Mouse (Mus musculus) Muller cell, postnatal 12 days (primary cell): ENCODE data around the gene Elof1.

Experiments used
- DNase-seq: peaks from one replicate; pipeline ENCODE4 v3.0.0-alpha.2; 2015; ENCODE audit errors: inconsistent ontology term

Gene Elof1

DNA sequence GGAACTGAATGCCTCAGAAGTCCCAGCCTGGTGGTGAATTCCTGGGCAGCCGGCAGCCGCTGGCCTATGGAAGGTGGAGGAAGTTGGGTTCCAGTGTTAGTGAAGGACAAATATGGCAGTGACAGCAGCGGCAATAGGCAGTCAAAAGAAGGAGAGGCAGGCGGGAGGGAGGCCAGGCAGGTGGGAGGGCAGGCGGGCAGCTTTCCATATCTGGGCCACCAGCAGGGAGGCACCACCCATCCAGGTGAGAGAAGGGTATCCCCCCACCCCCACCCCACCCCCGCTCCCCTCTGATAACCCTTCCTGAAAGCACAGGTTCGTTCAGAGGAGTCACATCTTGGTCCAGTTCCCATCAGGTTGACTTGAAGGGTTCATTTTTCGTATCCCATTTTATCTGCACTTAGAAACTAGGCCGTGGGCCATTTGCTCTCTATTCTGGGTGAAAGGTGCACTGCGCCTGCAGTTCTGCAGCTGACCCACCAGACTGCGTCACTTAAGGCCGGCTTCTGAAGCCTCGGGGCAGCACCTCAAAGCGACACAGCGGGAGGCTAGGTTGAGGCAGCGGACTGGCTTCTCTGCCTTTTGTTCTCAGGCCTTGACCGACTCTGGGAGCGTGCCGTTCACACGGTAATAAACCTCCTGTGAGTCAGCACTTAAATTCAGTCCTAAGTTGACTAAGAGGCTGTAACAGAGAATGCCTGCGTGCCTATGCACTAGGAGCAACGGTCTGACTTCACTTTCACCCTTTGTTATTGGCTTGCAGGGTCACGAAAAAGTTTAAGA is 20.0 kb upstream of the Elof1 start:
- peak; percentile 73 for DNase-seq

DNA sequence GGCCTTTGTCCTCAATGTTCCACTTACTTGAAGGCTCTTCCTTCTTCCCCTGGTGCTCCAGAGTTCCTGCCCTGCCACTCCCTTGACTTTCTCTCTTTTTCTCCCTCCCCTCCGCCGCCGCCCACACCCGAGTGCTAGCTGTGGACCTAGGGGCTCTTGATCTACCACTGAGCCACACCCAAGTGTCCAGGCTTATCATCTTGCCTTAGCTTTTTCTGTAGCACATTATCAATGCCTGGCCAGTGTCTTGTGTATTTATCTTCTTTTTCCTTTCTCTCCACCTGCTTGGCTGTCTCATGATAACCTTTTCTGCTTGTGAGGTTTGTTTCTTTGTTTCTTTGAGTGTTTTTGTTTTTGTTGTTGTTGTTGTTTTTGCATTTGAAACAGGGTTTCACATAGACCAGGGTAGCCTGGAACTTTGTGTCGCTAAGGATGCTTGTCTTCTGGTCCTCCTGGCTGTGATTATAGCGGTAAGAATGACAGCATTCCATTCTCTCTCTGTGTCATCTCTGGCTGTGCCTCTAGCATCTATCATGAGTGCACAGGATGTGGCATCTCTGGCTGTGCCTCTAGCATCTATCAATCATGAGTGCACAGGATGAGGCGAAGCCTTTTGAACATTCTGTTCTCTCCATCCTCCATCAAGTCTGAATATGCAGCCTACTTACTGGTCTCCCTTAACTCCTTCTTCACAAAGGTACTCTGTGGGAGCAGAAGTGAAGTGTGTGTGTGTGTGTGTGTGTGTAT is 18.8 kb upstream of the Elof1 start, which contains the start of gene Acp5:
Acp5 (minus strand) TSS at position 68 of the 747 bp plus-strand sequence.
- no peak for DNase-seq

DNA sequence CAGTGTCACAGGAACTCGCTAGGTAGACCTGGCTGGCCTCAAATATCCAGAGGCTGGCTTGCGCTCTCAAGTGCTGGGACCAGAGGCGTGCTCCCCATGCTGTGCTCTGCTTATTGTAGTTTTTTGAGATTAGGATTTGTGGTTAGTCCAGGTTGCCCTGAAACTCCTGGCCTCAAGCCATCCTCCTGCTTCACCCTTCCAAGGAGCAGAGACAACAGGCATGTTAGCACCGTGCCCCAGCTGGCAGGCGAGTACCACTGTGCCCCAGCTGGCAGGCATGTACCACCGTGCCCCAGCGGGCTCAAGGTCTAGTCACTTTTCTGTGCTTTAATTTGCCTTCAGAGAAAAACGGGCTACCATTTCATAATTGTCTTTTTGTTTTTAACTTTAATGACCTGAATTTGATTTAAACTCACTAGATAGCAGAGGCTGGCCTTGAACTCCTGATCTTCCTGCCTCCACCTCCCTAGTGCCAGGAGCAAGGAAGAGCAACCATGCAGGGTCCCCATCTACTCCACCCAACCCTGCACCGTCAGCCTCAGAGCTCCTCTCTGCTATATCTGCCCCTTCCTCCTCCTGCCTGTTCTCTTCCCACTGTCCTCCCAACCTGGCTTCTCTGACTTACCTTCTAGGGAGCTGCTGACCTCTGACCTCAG is 18.1 kb upstream of the Elof1 start:
- no peak for DNase-seq

DNA sequence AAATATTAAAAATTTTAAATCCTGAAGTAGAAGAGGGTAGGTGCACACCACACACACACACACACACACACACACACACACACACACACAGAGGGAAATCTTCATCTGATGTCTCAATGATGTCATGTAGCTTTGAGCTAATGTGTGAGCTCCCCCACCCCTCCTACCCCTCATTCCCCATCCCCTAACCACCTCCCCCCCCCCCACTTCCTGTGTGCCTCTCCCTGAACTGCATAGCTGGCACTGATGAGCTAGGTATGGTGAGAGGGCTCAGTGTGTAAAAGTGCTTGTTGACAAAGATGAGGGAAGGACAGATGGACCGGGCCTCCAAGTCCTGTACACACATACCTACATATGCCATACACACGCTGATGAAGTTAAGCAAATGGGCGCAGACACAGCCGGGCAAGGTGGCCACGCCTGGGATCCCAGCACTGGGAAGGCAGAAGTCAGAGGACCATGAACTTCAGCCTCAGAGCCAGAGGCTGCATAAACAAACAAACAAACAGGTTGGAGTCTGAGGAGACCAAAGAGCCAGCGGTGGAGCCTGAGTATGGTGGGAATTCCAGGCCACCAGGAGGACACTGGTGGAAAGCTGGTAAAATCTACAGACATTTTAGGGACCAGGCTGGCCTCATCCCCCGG is 17.4 kb upstream of the Elof1 start:
- DNase-seq, result no peak

DNA sequence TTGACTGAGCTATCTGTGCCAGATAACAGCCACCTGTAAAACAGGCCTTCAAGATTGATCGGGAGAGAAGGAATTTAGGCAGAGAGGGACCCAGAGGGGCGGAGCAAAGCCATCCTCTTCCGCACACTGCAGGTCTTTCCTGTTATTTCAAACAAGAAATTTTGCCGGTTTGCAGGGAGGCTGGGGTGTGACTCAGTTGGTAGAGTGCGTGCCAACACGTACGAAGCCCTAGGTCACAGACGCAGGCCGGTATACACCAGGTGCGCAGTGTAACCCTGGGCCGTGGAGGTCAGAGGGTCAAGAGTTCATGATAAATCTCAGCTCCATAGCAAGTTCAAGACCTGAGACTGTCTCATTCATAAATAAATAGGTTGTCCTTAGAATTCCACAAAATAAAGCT is 15.2 kb upstream of the Elof1 start:
- no peak for DNase-seq

DNA sequence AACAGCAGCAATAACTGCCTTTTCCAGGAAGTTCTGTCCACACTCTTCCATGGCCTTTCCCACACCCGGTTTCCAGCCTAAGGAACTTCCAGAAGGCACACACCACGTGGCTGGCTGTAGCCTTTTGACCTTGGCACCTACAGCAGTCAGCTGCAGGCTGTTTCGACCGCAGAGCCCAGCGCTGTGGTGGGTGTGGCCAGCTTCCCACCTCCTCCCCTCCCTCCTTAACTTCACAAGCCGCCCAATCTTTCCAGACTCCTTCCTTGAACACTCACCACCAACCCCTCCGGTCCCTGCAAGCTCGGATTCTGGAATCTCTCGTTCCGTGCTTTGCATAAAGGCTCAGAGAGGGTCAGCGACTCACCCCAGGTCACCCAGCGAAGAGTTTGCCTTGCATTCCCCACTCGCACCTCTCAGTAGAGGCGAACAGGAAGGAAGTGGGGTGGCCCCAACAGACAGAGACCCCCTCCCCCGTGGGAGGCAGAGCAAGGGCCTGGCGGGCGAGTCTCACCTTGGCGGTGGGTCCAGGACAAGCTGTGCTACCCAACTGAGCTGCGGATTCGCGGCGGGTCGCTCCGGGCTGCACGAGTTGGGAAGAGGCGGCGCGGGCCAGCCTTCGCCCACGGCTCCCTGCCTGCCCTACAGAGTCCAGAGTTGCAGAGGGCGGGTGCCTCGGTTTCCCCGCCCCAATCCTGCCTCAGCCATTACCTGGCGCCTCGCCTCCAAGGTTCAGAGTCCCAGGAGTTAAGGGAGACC is 14.4 kb upstream of the Elof1 start:
- DNase-seq, result peak; percentile 9

DNA sequence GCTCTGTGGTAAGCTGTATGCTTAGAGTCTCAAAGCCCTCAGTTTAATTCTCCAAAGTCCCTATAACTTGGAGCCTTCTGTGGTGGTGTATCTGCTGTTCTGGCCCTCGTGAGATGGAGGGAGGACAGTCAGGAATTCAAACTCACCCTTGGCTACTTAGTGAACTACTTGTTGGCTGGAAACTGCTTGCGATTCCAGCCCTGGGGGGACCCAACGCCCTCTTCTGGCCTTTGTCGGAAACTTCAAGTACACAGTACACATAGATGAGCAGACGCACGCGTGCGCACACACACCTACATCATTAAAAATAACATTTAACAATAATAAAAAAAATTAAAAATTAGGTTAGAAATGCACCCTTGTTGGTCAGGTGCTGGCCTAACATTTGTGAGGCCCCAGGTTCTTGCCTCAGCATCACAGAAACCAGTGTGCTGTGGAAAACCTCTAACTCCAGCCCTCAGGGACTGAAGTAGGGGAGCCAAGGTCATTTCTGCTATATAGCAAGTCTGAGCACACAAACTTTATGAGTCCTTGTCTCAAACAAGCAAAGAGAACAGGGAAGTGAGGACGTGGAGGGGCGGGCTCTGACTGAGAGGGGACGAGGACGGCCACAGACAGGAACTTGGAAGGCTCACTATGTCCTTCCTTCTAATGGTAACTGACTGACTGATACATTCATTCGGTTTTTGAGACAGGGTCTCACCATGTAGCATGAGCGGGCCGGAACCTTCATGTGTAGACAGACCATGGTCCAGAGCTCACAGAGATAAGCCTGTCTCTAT is 8.5 kb upstream of the Elof1 start:
- DNase-seq, result no peak

DNA sequence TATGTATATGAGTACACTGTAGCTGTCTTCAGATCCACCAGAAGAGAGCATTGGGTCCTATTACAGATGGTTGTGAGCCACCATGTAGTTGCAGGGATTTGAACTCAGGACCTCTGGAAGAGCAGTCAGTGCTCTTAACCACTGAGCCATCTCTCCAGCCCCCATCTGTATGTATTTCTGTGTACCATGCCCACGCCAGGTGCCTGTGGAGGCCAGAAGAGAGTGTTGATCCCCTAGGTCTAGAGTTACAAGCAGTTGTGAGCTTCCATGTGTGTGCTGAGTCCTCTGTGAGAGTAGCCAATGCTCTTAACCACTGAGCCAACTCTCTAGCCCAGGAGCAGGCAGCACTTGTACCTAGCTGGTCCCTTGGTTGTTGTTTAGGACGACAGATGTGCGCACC is 7.2 kb upstream of the Elof1 start:
- DNase-seq, result no peak

DNA sequence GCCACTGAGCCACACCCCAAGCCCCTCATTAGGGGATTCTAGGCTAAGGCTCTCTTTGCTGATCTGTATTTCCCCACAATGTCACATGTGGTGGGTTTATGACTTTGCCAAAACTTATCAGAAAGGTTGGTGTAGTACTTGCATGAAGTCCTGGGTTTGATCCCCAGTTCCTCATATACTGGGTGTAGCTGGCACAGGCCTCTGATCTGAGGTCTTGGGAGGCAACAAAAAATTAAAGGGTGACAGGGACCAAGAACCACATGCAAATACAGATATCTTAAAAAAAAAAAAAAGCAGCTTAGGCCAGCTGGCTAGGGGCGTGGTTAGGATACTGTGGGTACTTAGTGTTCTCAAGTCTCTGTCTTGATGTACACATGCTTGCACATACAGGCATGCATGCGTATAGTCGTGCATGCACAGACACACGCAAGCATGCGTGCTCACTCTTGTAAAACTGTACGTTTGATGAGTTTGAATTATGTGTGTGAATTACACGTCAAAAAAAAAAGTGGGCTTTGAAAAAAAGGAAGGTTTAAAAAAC is 6.2 kb upstream of the Elof1 start:
- no peak for DNase-seq

DNA sequence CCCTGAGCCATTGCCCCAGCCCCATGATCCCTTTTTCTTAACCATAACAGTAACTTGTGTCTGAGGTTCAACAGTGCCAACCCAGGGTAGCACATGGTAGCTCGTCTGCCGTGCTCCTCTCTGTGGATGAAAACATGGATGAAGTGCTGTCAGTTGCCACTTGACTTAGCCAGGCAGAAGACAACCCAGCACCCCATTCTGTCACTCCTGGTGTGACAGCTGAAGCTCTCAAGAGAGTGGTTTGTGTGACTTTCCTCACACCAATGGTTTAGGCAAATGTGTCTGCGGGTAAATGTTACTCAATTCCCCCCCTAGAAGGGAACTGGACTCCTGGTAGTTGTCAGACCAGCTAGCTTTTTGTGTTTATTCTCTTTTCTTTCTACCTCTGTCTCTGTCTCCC is 5.0 kb upstream of the Elof1 start:
- DNase-seq, result no peak

DNA sequence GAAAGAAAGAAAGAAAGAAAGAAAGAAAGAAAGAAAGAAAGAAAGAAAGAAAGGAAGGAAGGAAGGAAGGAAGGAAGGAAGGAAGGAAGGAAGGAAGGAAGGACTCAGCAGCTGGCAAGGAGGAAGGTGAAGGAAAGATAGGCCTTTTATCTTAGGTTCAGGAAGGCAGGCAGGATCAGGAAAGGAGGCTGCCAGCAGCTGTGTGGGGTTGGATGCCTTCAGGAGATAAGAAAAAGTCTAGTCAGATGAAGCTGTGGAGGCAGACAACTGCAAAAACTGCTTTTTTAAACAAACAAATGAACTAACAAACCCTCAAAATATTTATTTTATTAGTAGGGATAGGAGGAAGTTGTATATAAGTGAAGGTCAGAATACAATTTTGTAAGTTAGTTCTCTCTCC is 4.6 kb upstream of the Elof1 start:
- DNase-seq, result no peak

DNA sequence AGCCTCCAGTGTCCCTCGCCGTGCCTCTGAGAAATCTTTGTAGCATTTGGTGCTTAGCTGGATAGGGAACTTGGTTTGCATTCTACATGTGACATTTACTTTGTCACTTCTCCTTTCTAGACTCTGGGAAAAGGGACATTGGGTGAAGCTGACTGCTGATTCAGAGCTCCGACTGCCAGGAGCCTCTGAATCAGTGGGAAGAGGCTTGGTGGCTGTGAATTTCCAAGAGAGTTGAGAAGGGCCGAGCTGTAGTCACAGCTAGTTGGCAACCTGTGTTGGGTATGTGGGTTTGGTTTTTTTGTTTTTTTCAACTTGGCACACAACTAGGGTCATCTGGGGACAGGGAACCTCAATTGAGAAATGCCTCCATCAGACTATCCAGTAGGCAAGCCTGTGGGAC is 2.6 kb upstream of the Elof1 start:
- peak; percentile 13 for DNase-seq

DNA sequence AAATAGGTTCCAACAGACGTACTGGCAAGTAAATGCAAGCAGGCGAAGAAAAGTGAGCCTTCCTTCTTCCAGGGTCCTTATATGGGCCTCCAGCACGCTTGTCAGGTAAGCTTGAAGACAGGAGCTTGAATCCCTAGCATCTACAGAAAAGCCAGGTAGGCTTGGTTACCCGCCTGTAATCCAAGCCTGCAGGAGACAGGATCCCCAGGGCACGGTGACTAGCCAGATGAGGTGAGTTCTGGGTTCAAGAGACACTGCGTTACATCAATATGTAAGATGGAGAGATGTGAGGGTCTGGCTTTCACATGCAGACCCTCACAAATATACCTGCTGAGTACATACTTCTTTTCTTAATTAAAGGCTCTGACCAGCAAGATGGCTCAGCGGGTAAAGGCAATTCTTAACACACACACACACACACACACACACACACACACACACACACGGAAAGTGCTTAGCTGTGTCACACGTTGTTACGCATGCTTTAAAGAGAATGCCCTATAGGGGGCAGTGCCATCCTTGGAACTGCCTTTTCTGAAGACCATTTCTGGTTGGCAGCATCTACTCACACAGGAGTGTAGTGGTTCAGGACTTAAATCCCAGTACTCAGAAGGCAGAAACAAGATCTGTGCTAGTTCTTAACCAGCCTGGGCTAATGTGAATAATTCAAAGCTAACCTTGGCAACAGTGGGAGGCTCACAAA is 933 bp upstream of the Elof1 start:
- DNase-seq, result peak; percentile 29

DNA sequence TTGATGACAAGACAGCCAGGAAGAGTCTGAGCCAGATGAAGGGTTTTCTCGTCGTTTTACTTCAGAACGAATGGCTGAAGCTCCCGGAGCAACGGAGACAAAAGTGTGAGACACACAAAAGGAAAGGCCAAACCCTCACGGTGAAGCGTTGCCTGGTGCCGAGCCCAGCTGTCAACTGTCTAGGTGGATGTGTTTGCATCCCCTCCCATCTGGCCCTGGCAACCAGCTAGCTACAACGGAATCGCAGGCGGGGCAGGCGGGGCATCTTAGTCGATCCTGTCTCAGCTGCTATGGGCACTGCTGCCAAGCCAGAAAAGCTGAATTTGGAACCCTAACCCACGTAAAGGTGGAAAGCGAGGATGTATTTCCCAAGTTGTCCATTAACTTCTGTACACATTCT is 886 bp downstream of the Elof1 start:
- peak; percentile 34 for DNase-seq

DNA sequence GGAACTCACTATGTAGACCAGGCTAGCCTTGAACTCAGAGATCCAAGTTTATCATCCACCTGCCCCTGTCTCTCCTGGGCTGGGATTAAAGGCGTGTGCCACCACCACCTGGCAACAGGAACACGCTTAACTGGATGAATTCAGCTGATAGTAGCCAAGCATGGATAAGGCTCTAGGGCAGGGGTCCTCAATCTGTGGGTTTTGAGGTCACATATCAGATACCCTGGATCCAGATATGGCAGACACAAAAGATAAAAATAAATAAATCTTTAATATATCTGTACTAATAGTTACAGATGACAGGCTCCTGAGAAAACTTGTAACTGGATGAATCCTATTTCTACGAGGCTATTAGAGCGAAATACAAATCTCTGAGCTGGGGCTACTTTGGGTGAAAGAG is 1.3 kb downstream of the Elof1 start:
- DNase-seq, result no peak

DNA sequence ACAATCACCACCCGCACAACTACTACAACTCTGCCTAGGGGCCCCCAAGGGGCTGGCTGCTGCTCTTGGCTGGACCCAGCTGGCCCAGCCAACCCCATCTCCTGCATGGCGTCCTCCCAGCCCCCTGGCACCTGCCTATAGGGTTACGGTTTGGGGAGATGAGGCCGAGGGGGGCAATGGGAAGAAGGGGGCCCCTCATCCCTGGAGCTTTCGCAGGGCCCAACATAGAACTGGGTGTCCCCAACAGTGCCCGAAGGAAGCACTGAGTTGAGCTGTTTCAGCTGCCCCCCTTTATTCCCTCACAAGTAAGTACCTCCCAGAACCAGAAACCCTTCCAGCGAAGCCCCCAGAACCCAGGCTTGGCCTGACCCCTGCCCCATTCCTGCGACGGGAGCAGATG is 8.8 kb downstream of the Elof1 start:
- DNase-seq, result no peak

DNA sequence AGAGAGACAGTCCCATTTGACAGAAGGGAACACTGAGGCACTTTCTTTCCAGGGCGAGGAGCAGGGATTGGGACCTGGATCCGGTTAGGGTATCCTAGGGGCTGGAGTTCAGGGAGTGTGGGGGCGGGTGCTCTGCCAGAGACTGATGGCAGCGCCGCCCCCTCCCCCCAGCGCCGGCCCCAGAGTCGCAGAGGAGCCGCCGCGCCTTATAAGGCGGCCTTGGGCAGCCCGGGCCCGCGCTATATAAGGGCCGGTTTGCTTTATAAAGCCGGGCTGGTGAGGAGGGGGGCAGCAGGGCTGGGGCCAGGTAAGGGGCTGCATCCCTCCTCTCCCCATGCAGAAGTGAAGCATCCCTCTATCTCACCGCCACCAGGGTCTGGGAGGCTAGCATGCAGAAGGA is 17.1 kb downstream of the Elof1 start:
- peak; percentile 36 for DNase-seq

DNA sequence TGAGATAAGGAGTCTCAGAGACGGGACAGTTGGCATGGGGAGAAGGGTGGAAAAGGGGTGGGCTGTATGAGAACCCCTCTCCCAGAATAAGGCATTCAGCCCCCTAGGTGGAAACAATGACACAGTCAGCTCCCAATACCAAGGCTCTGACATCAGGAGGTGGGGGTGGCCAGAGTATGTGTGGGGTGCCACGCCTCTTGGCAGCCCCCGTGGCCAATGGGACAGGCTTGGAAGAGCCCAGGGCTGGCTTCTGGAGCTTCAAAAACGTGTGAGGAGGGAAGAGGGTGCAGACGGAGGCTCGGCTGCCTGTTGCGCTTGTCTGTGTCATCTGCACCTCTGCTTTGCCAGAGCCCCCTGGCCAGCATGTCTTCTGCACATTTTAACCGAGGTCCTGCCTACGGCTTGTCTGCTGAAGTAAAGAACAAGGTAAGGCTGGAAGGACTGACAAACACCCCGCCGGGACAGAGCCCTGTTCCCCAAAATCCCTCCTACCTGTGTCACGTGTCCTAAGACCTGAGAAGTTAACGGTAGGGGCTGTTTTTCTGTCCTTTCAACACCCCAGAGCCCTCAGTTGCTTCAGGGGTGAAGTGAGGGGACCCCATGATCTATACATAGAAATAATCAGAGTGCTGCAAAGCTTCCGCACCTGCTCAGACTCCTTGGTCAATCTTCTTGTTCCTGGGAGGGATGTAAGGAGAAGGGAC is 17.8 kb downstream of the Elof1 start, which contains the start of gene Cnn1:
Cnn1 (plus strand) TSS at position 224 of the 704 bp plus-strand sequence.
- peak; percentile 82 for DNase-seq

DNA sequence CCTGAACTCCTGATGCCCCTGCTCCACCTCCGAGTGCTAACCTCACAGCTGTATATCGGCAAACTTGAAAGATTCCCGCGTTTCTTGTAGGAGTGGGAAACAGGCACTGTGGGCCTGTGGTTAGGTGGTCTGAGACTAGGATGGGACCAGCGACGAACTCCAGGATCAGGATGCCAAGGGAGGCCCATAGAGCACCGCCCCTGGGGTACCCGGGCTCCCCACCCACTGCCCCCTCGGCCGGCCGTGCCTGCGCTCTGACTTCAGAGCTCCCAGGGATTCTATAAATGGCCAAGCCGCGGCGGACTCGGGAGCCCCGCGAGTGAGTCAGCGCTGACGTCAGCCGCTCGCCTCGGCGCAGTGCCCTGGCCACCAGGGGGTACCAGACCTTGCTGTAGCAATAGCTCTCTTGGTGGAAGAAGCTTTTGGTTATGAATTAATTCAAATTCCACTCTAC is 21.1 kb downstream of the Elof1 start:
- DNase-seq, result peak; percentile 93
